Mouse (Mus musculus): ENCODE results near the gene Kir3dl2.
"Not testable (repeated sequence)": the region's sequence is repeated elsewhere in the genome, so short reads cannot be mapped to it uniquely, and the experiment has no call there.

Gene Kir3dl2

GRCm38 (mm10) chrX:136543956-136544355 lies at the start of gene Kir3dl2:
TSS of gene Kir3dl2 (minus strand) at chrX:136544056.
- ATAC-seq (ENCODE audit: insufficient number of reproducible peaks, low FRiP score, low TSS enrichment) = not testable (repeated sequence)

- no peak for ATAC-seq (ENCODE audit: insufficient number of reproducible peaks, low FRiP score, low TSS enrichment)
Measured at GRCm38 (mm10) chrX:136590897-136591257, 47.0 kb upstream of the Kir3dl2 start.

GRCm38 (mm10) chrX:136590199-136590896 lies 46.5 kb upstream of the Kir3dl2 start, which contains the start of gene Tceal3:
TSS of gene Tceal3 (plus strand) at chrX:136590842.
- ATAC-seq (ENCODE audit: insufficient number of reproducible peaks, low FRiP score, low TSS enrichment) = peak; percentile 61

- ATAC-seq (ENCODE audit: insufficient number of reproducible peaks, low FRiP score, low TSS enrichment) = no peak
Measured at GRCm38 (mm10) chrX:136584617-136585016, 40.8 kb upstream of the Kir3dl2 start.

- not testable (repeated sequence) for ATAC-seq (ENCODE audit: insufficient number of reproducible peaks, low FRiP score, low TSS enrichment)
Measured at GRCm38 (mm10) chrX:136569094-136569493, 25.2 kb upstream of the Kir3dl2 start.

GRCm38 (mm10) chrX:136517699-136518098 lies 26.2 kb downstream of the Kir3dl2 start, which contains the start of gene Kir3dl1:
TSS of gene Kir3dl1 (plus strand) at chrX:136517999.
- ATAC-seq (ENCODE audit: insufficient number of reproducible peaks, low FRiP score, low TSS enrichment) = not testable (repeated sequence)

Measured in cerebellum, adult (tissue).